Mouse (Mus musculus) stomach, embryonic 15.5 days (tissue): Measurements from ENCODE around the gene Copz1. TPM values are rescaled to one million over a fixed set of nuclear protein-coding genes. Genes with fewer than 3 reads are reported as not detected.
A peak's percentile ranks its signal among the peaks of the same experiment; 100 is the strongest.

Experiments
- ATAC-seq: fragments of 200-750 bp; cut with Nextera tagmentation; 2 replicates; pipeline ENCODE4 v1.8.0; 2017; ENCODE audit warnings: low read depth, moderate number of reproducible peaks, moderate TSS enrichment; ENCODE audit not compliant: insufficient read depth, low FRiP score
- H3K27ac ChIP-seq: fragments of 300-500 bp; sonication (generic); 2 replicates; pipeline ENCODE4 v1.5.1; 2015; ENCODE audit warnings: mild to moderate bottlenecking, inconsistent platforms
- H3K27me3 ChIP-seq: fragments of 300-500 bp; sonication (generic); replicated peaks from 2 replicates; pipeline ENCODE4 v1.6.1; 2015; ENCODE audit warnings: inconsistent platforms
- H3K36me3 ChIP-seq: fragments of 300-500 bp; sonication (generic); 2 replicates; pipeline ENCODE4 v1.6.1; 2015; ENCODE audit warnings: inconsistent platforms
- H3K4me1 ChIP-seq: fragments of 300-500 bp; sonication (generic); 2 replicates; pipeline ENCODE4 v1.6.1; 2015; ENCODE audit warnings: inconsistent platforms
- H3K4me2 ChIP-seq: fragments of 300-500 bp; sonication (generic); 2 replicates; pipeline ENCODE4 v1.6.1; 2015; ENCODE audit warnings: mild to moderate bottlenecking, inconsistent platforms
- H3K4me3 ChIP-seq: fragments of 300-500 bp; sonication (generic); replicated peaks from 2 replicates; pipeline ENCODE4 v1.5.1; 2015; ENCODE audit warnings: inconsistent platforms
- H3K9ac ChIP-seq: fragments of 300-500 bp; sonication (generic); 2 replicates; pipeline ENCODE4 v1.6.1; 2015; ENCODE audit warnings: inconsistent platforms
- H3K9me3 ChIP-seq: fragments of 300-500 bp; sonication (generic); 2 replicates; pipeline ENCODE4 v1.6.1; 2016; ENCODE audit warnings: inconsistent platforms
- WGBS: fragments of 180-500 bp; shearing (Covaris S2); methylation state at CpG from one replicate; pipeline ENCODE4 v1.1.7; 2015; 5-methylcytosine and 5-hydroxymethylcytosine counted together
- polyA plus RNA-seq: library from polyadenylated mRNA; unstranded; fragments of >200 nt; fragmentation: Nextera tagmentation; extraction: Ambion mirVana; gene quantifications from 2 replicates; pipeline ENCODE4 v1.2.1, GENCODE M21; 2015

Gene Copz1
- polyA plus RNA-seq: 248 and 260 TPM in 2 replicates

DNA sequence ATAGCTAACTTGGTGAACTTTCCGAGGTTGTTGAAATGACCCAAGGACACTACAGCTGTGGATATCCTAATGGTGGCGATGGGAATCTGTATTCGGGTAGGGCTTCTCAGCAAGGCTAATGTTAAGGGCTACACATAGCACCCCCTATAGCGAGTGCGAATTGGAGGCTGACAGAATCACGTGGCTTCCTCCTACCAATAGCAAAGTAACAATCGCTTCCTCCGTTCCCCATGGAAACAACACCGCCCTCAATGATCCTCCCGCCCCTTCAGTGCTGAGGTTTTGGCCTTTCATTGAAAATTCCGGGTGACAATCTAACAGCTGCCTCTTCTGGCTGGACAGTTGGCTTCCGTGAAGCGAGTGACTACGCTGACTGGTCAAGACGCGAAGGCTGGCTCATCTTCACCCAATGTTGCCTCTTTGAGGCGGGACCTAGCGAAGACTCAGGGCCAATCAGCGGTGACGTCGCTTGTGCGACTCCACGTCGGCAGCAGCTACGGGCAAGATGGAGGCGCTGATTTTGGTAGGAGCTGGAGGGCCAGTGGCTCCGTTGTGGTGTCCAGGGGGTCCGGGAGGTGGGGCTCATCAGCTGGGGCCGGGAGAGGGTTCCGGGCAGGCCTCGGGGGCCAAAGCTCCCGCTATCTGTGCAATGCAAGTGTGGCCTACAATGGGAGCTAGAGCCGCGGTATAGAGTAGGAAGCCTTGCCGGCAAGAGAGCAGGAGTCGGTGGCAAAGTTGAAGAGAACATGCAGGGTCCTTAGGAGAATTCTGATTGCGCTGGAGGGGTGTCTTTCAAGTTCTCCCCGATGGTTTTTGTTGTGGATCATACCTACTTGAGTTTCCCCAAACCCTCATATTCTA lies at the start of gene Copz1:
Copz1 (plus strand) TSS at position 296 of the 861 bp plus-strand sequence.
- no peaks in the 10 kb centered on the region for H3K9me3 ChIP-seq
- H3K27me3 ChIP-seq: no peaks in the 10 kb centered on the region
- H3K9ac ChIP-seq: peak within 1 kb of the TSS; percentile 86
- under 1% methylated on average over 38 of the region's 38 CpGs for WGBS
- no peaks in the 10 kb centered on the region for H3K36me3 ChIP-seq
- H3K4me2 ChIP-seq: peak within 1 kb of the TSS; percentile 70
- 0 out of 2 replicates have a peak, but pooled peaks cover 3% of the 10 kb centered on the region for H3K4me1 ChIP-seq
- peak within 1 kb of the TSS; percentile 78 for H3K4me3 ChIP-seq
- ATAC-seq: peak; percentile 99
- H3K27ac ChIP-seq: no peak within 1 kb of the TSS; the same call in 1 of the 2 replicates

DNA sequence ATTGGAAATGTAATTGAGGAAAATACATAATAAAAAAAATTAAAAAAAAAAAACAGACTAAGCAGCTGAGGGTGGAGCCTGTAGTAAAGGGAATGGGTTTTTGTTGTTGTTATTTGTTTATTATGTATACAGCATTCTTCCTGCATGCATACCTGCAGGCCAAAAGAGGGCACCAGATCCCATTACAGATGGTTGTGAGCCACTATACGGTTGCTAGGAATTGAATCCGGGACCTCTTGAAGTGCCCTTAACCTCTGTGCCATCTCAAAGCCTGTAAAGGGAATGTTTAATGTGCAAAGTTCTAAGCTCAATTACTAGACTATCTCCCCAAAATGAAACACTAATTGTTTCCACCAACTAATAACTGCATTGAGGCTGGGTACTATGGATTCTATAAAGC lies 48.4 kb upstream of the Copz1 start:
- H3K36me3 ChIP-seq: no peaks in the 10 kb centered on the region
- no peaks in the 10 kb centered on the region for H3K9me3 ChIP-seq
- peaks cover 14% of the 10 kb centered on the region; the same call in 1 of the 2 replicates for H3K4me1 ChIP-seq
- ATAC-seq: no peak
- H3K27ac ChIP-seq: no peak overlapping the region
- H3K4me3 ChIP-seq: no peak overlapping the region
- WGBS: 90% methylated on average over 2 of the region's 2 CpGs
- no peaks in the 10 kb centered on the region for H3K27me3 ChIP-seq
- H3K4me2 ChIP-seq: no peak overlapping the region
- H3K9ac ChIP-seq: no peak overlapping the region

DNA sequence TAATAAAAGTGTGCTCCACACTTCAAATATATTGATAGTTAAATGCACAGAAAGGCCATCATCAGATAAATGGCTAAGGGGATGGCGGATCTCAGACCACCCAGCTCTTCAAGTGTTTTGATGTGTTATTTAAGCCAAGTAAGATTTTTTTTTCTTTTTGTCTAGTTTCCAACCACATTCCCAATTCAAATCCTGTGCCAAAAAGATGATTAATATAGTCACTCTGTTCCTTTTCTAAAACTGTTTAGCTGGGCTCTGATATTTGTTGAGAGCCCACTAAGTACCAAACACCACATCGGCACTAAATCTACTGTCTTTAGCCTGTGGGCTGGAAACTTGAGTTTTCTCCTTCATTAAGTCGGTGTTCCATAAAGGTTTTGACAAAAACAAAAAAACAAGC lies 45.5 kb upstream of the Copz1 start:
- no peak overlapping the region for H3K9ac ChIP-seq
- no peak overlapping the region for H3K4me2 ChIP-seq
- no peak overlapping the region for H3K4me3 ChIP-seq
- ATAC-seq: no peak
- 54% methylated on average over 3 of the region's 3 CpGs for WGBS
- no peaks in the 10 kb centered on the region for H3K9me3 ChIP-seq
- H3K27me3 ChIP-seq: no peaks in the 10 kb centered on the region
- peak overlapping the region; percentile 54 for H3K27ac ChIP-seq
- H3K36me3 ChIP-seq: no peaks in the 10 kb centered on the region
- peaks cover 9% of the 10 kb centered on the region; the same call in 1 of the 2 replicates for H3K4me1 ChIP-seq

DNA sequence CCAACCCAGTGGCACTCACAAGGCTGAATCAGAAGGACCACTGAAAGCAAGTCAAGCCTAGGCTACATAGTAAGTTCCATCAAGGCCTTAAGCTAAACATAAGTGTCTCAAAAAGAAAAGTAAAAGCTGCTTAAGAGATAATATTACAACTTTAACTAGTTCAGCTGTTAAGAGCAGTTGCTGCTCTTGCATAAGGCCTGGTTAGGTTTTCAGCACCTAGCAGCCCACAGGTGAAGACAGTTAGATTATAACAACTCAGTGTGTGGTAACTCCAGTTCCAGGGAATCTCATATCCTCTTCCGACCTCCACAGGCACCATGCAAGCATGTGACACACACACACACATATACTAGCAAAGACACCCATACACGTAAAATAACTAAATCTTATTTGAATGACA lies 44.9 kb upstream of the Copz1 start:
- H3K9ac ChIP-seq: no peak overlapping the region
- H3K36me3 ChIP-seq: no peaks in the 10 kb centered on the region
- no peak overlapping the region; the same call in 1 of the 2 replicates for H3K4me2 ChIP-seq
- H3K9me3 ChIP-seq: no peaks in the 10 kb centered on the region
- H3K27me3 ChIP-seq: no peaks in the 10 kb centered on the region
- WGBS: 62% methylated on average over 2 of the region's 2 CpGs
- peaks cover 9% of the 10 kb centered on the region; the same call in 1 of the 2 replicates for H3K4me1 ChIP-seq
- H3K4me3 ChIP-seq: no peak overlapping the region
- ATAC-seq: no peak
- peak overlapping the region; percentile 54 for H3K27ac ChIP-seq

DNA sequence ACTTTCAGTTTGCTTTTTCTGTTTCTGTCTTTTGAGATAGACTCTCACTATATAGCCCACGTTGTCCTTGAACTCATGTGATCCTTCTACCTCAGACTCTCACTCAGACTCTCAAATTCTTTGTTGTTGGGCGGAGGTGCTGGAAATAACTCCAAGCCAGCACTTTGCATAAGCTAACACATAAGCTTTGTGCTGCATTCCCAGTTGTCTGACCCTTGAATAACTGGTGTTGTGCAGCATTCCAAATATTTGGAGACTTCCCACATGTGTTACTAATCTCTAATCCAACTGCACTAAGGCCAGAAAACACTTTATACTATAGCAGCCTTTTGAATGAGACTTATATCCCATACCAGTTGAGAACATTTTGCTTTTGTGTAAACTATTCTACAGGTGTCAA lies 43.6 kb upstream of the Copz1 start:
- Histone ChIP-seq H3K4me2 (no peak overlapping the region), H3K4me1 (peaks cover 9% of the 10 kb centered on the region; the same call in 1 of the 2 replicates), H3K27ac (no peak overlapping the region), H3K27me3 (no peaks in the 10 kb centered on the region), H3K9me3 (no peaks in the 10 kb centered on the region), H3K9ac (no peak overlapping the region), H3K36me3 (no peaks in the 10 kb centered on the region), H3K4me3 (no peak overlapping the region)
- no peak for ATAC-seq
- whole genome bisulfite sequencing: 48% methylated on average over 2 of the region's 2 CpGs

DNA sequence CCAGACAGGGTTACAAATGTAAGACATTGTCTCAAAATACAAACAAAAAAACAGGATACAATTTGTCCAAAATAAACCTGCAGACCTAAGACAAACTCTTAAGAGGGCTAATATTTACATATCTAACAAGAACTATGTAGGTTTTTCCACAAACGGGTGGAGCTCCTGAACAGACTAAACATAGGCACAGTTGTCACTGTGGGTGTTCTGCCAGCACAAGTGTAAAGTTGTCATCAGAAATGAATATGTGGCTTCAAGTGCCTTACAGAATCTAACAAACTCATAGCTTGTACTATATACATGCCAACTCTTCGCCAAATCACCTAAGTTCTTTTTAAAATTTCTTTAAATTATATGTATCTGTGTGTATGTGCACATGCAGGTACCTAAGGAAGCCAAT lies 39.4 kb upstream of the Copz1 start:
- Histone ChIP-seq H3K27ac (no peak overlapping the region), H3K4me3 (no peak overlapping the region), H3K27me3 (no peaks in the 10 kb centered on the region), H3K4me1 (peaks cover 3% of the 10 kb centered on the region; the same call in 1 of the 2 replicates), H3K36me3 (peaks cover 5% of the 10 kb centered on the region; the same call in 1 of the 2 replicates), H3K9me3 (no peaks in the 10 kb centered on the region), H3K4me2 (no peak overlapping the region), H3K9ac (no peak overlapping the region)
- no peak for ATAC-seq
- 73% methylated on average over 2 of the region's 2 CpGs for WGBS

DNA sequence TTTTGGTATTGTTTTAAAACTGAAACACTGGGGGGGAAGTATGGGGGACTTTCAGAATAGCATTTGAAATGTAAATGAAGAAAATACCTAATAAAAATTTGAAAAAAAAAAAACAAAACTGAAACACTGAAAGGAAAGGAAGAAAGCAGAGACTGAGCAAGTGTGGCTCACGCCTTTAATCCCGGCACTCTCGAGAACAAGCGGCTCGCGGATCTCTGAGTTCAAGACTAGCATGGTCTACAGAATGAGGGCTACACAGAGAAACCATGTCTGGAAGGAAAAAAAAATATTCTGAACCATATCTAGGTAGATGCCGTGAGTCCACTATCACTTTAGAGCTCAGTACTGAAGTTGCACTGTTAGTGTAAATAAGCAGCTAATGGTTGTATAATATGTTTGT lies 35.2 kb upstream of the Copz1 start:
- ATAC-seq: no peak
- H3K4me3 ChIP-seq: no peak overlapping the region
- H3K9me3 ChIP-seq: no peaks in the 10 kb centered on the region
- H3K4me2 ChIP-seq: peak overlapping the region; percentile 8; the same call in 1 of the 2 replicates
- no peak overlapping the region for H3K27ac ChIP-seq
- H3K36me3 ChIP-seq: peaks cover 5% of the 10 kb centered on the region; the same call in 1 of the 2 replicates
- H3K27me3 ChIP-seq: no peaks in the 10 kb centered on the region
- H3K9ac ChIP-seq: no peak overlapping the region
- no peaks in the 10 kb centered on the region; the same call in 1 of the 2 replicates for H3K4me1 ChIP-seq
- WGBS: 88% methylated on average over 7 of the region's 7 CpGs

DNA sequence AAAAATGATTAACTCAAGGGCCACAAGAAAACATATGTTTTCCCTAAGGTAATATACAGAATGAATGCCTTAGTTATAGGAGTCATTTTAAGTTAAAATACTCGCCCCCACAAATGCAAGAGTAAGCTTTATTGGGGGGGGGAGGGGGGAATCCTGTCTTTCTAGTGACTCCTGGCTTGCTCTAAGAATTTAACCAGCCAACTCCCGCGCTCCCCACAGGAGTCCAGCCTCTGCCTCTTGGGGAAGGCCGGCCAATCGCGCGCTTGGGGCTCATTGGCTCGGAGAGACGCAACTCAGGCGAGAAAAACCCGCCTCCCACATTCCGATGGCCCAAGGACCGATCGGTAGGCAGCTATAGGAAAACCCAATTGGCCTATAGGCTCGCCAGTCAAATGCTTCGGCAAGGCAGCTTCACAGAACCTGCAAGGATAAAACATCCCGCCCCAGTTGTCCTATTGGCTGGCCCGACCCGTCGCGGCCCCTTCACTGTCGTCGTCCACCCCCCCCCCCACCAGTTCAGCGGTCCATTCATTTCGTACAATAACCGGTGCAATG lies 33.3 kb upstream of the Copz1 start:
- Histone ChIP-seq H3K4me2 (peak overlapping the region; percentile 56), H3K9me3 (no peaks in the 10 kb centered on the region), H3K27ac (peak overlapping the region; percentile 93), H3K36me3 (peaks cover 15% of the 10 kb centered on the region), H3K4me1 (peaks cover 8% of the 10 kb centered on the region; the same call in 1 of the 2 replicates), H3K9ac (peak overlapping the region; percentile 37; the same call in 1 of the 2 replicates), H3K4me3 (peak overlapping the region; percentile 70), H3K27me3 (no peaks in the 10 kb centered on the region)
- WGBS: 0% methylated on average over 26 of the region's 26 CpGs
- peak; percentile 89 for ATAC-seq

DNA sequence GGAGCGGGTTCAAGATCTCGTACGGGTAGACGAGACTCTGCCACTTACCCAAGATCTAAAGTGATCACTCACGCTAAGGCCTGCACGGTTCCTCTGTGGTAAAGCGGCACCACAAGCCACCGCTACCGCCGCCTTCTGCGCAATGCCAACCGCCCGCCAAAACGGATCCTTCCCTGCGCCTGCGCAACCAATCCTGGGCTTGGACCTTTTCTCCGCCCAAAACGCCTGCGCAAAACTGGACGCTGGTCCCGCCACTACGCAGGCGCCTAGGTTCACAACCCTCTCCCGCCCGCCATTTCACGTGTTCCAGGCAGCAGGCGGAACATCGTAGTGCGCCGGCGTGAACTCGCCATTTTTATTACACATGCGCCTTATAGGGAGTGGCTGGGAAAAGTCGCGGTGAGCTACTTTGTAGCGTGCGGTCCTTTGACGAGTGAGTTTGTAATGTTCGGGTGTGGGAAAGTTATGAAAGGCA lies 32.8 kb upstream of the Copz1 start, which contains the start of gene Cbx5:
Cbx5 (minus strand) TSS at position 132 of the 475 bp plus-strand sequence.
- H3K9me3 ChIP-seq: no peaks in the 10 kb centered on the region
- H3K9ac ChIP-seq: peak within 1 kb of the TSS; percentile 65; the same call in 1 of the 2 replicates
- H3K27ac ChIP-seq: peak within 1 kb of the TSS; percentile 93
- H3K4me2 ChIP-seq: peak within 1 kb of the TSS; percentile 73
- H3K4me1 ChIP-seq: peaks cover 8% of the 10 kb centered on the region; the same call in 1 of the 2 replicates
- peak within 1 kb of the TSS; percentile 70 for H3K4me3 ChIP-seq
- peak; percentile 91 for ATAC-seq
- no peaks in the 10 kb centered on the region for H3K27me3 ChIP-seq
- peaks cover 13% of the 10 kb centered on the region for H3K36me3 ChIP-seq
- under 1% methylated on average over 39 of the region's 39 CpGs for WGBS

DNA sequence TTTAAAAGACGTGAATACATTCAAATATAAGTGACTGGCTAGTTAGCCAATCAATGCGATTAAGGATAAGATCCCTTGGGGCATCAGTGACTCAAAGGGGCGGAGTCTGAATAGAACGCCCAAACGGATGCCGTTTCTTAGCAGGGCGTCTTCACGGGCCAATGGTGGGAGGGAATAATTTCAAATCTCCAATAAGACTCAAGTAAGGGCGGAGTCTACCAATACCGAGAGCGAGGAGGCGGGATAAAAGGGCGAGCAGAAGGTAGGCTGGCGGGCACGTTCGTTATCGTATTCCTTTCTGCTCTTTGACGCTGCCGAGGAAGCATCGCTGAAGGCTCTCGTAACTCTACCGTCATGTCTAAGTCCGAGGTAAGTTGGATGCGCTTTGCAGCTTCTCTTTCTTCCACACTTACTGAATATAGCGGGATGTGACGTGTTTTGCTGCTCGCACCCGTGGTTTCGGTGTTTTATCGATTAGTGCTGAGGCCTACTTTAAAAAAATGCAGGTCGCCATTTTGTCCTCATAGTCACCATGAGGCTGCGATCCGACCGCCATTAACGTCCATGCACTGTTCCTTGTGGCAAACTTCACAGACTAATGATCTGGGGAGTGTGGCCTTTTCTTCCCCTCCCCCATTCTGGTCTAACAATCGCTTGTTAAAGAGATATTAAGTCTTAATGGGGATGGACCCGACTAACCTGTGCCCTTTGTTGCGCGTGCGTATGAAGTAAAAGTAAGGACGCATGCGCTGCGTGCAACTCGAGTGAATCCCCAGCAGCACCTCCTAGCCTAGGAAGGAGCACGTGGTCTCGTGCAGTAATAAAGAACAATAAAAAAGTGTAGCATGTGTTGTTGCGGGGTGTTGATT lies 32.1 kb upstream of the Copz1 start, which contains the start of gene Hnrnpa1:
Hnrnpa1 (plus strand) TSS at position 273 of the 869 bp plus-strand sequence.
- H3K4me1 ChIP-seq: peaks cover 8% of the 10 kb centered on the region; the same call in 1 of the 2 replicates
- WGBS: under 1% methylated on average over 47 of the region's 47 CpGs
- H3K4me2 ChIP-seq: peak within 1 kb of the TSS; percentile 73
- H3K9ac ChIP-seq: peak within 1 kb of the TSS; percentile 65
- peak; percentile 89 for ATAC-seq
- H3K4me3 ChIP-seq: peak within 1 kb of the TSS; percentile 70
- H3K27me3 ChIP-seq: no peaks in the 10 kb centered on the region
- H3K36me3 ChIP-seq: peaks cover 15% of the 10 kb centered on the region
- H3K27ac ChIP-seq: peak within 1 kb of the TSS; percentile 93
- no peaks in the 10 kb centered on the region for H3K9me3 ChIP-seq
